Comparison of ENCODE assay signal across 8 mouse cellular contexts in the genomic region with DNA sequence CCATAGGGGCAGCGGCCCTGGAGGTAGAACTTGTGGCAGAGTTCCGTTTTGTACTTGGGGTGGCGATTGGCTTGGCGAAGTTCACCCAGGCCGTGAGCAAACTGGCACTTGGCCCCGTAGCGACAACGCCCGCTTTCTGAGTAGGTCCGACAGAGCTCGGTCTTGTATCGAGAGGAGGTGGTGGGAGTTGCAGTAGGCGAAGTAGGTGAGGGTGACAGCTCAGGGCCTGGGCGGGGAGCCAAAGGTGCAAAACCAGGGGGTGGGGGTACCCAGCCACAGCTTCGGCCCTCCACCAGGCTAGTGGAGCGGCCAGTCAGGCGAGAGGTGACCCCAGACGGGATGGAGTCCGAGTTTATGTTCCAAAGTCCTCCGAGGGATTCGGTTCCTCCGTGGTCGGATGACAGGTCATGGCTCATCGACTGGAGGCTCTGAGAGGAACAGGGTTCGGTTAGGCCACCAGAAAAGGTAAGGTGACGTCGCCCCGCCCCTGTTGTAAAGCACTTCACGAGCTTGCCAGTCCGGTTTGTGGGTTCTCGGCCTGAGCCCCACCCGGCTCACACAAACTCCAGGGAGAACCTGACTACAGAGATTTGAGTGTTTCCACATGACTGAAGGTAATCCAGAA. TPM values are rescaled to one million over a fixed set of nuclear protein-coding genes. Genes with fewer than 3 reads are reported as not detected.
DNase-seq lines count a peak whose midpoint lies in the region; ATAC-seq and TF ChIP-seq lines count a peak whose summit lies in the region.

No protein-coding gene starts in this region.

- H3K9ac ChIP-seq in kidney, embryonic 14.5 days (ENCODE audit: low read depth, low read length) = peak overlapping the region; percentile 83

- peak overlapping the region; percentile 77 for H3K4me2 ChIP-seq in kidney, embryonic 14.5 days (replicated peaks; ENCODE audit: low read depth, low read length)

- under 1% methylated on average over 32 of the region's 32 CpGs for WGBS in bone marrow, adult 2 months
- WGBS in heart, embryonic 10.5 days = 33% methylated on average over 32 of the region's 32 CpGs
- WGBS in kidney, embryonic 14.5 days = 13% methylated on average over 32 of the region's 32 CpGs

- H3ac ChIP-seq in C2C12 (ENCODE audit: control insufficient read depth, insufficient read length, low read depth) = peak overlapping the region; percentile 94

- TF ChIP-seq POLR2A in bone marrow, adult 2 months (IDR thresholded peaks at IDR 0.05; ENCODE audit: borderline replicate concordance, control insufficient read depth, low read depth, low read length) = peak; percentile 28; the same call in 1 of the 2 replicates

- no peak for ATAC-seq in kidney, embryonic 14.5 days (ENCODE audit: low FRiP score, low TSS enrichment)

- no peaks in the 10 kb centered on the region for H3K27me3 ChIP-seq in C2C12 (ENCODE audit: control insufficient read depth, insufficient read depth, insufficient read length)
- H3K27me3 ChIP-seq in heart, embryonic 10.5 days (ENCODE audit: insufficient read depth, poor library complexity, severe bottlenecking) = no peaks in the 10 kb centered on the region
- H3K27me3 ChIP-seq in kidney, embryonic 14.5 days (ENCODE audit: control insufficient read depth, insufficient read depth, low read length) = no peaks in the 10 kb centered on the region
- H3K27me3 ChIP-seq in splenic B cell, adult 2 months (ENCODE audit: control insufficient read depth, insufficient read depth, low read length, poor library complexity, severe bottlenecking) = no peaks in the 10 kb centered on the region

- no peaks in the 10 kb centered on the region for H3K9me3 ChIP-seq in heart, embryonic 10.5 days
- no peaks in the 10 kb centered on the region for H3K9me3 ChIP-seq in kidney, embryonic 14.5 days (ENCODE audit: control insufficient read depth, low read length)

- H3K79me2 ChIP-seq in C2C12 (ENCODE audit: control insufficient read depth, insufficient read depth) = peaks cover 28% of the 10 kb centered on the region

- TF ChIP-seq CTCF in C2C12 (IDR thresholded peaks at IDR 0.05; ENCODE audit: control insufficient read depth, insufficient read depth, insufficient read length) = no peak
- no peak for TF ChIP-seq CTCF in bone marrow, adult 2 months (IDR thresholded peaks at IDR 0.05; ENCODE audit: control insufficient read depth, insufficient read depth, low read length)

- peaks cover 1% of the 10 kb centered on the region; the same call in 1 of the 2 replicates for H3K4me1 ChIP-seq in bone marrow, adult 2 months (ENCODE audit: control insufficient read depth, insufficient read depth, low read length)
- H3K4me1 ChIP-seq in heart, embryonic 10.5 days = peaks cover 81% of the 10 kb centered on the region
- H3K4me1 ChIP-seq in kidney, embryonic 14.5 days (ENCODE audit: control insufficient read depth, insufficient read depth, low read length) = peaks cover 46% of the 10 kb centered on the region

- H3K4me3 ChIP-seq in C2C12 (ENCODE audit: insufficient read depth, poor library complexity, severe bottlenecking) = peak overlapping the region; percentile 57
- peak overlapping the region; percentile 89 for H3K4me3 ChIP-seq in bone marrow, adult 2 months (replicated peaks; ENCODE audit: control insufficient read depth, low read depth, low read length)
- H3K4me3 ChIP-seq in heart, embryonic 10.5 days = peak overlapping the region; percentile 80
- peak overlapping the region; percentile 79 for H3K4me3 ChIP-seq in kidney, embryonic 14.5 days (ENCODE audit: low read length)

- no peaks in the 10 kb centered on the region for H3K36me3 ChIP-seq in C2C12 (ENCODE audit: control insufficient read depth, insufficient read depth)
- peaks cover 9% of the 10 kb centered on the region for H3K36me3 ChIP-seq in heart, embryonic 10.5 days
- peaks cover 7% of the 10 kb centered on the region; the same call in 1 of the 2 replicates for H3K36me3 ChIP-seq in kidney, embryonic 14.5 days (ENCODE audit: control insufficient read depth, insufficient read depth, low read length)
- peaks cover 19% of the 10 kb centered on the region for H3K36me3 ChIP-seq in splenic B cell, adult 2 months (ENCODE audit: control insufficient read depth, insufficient read depth, low read length, poor library complexity, severe bottlenecking)

- peak overlapping the region; percentile 91 for H3K27ac ChIP-seq in bone marrow, adult 2 months (ENCODE audit: control insufficient read depth, insufficient read depth, low read depth, low read length, poor library complexity)
- peak overlapping the region; percentile 97 for H3K27ac ChIP-seq in heart, embryonic 10.5 days
- peak overlapping the region; percentile 96 for H3K27ac ChIP-seq in kidney, embryonic 14.5 days (ENCODE audit: low read depth, low read length)

- DNase-seq in heart, embryonic 10.5 days (ENCODE audit: low spot score) = no peak
- DNase-seq in lung, postnatal 14 days = peak; percentile 85
- DNase-seq in splenic B cell, adult 2 months (ENCODE audit: low read depth, low spot score) = peak; percentile 80
- DNase-seq in frontal cortex, postnatal 36 days (ENCODE audit: low spot score in 2 of 2) = no peak
- no peak for DNase-seq in right cerebral cortex, adult 18-20 months

- peaks cover 20% of the 10 kb centered on the region for H3K79me3 ChIP-seq in C2C12 (ENCODE audit: low read depth)

TF ChIP-seq in C2C12, 6 proteins besides CTCF, POLR2A, EP300 and RAD21:
- TF ChIP-seq MYOG (IDR thresholded peaks at IDR 0.05; ENCODE audit: control insufficient read depth, extremely low read depth, insufficient read length) (no peak), CEBPB (IDR thresholded peaks at IDR 0.05; ENCODE audit: low read depth) (no peak), USF1 (IDR thresholded peaks at IDR 0.05; ENCODE audit: low read depth) (no peak), MAX (IDR thresholded peaks at IDR 0.05) (no peak), MYOD1 (IDR thresholded peaks at IDR 0.05; ENCODE audit: control insufficient read depth, insufficient read length, low read depth) (no peak), FOSL1 (IDR thresholded peaks at IDR 0.05; ENCODE audit: insufficient read depth, low read length, poor library complexity, severe bottlenecking) (no peak)

RNA-seq across cellular contexts. Expression of a gene that starts 1.9 kb away (rescaled TPM):
- polyA plus RNA-seq in C2C12 (2012; fragmentation: generic; extraction: Trizol) = 11.2 TPM
- polyA plus RNA-seq in bone marrow, adult 2 months (2011; ENCODE audit: insufficient read depth, insufficient read length, low replicate concordance, missing spikeins) = 25.5 and 53.7 TPM in 2 replicates
- polyA plus RNA-seq in heart, embryonic 10.5 days (2016; fragmentation: Nextera tagmentation; extraction: Ambion mirVana) = 13.7 and 15.1 TPM in 2 replicates
- 8.3 and 10.7 TPM in 2 replicates for polyA plus RNA-seq in kidney, embryonic 14.5 days (2014; fragmentation: Nextera tagmentation; extraction: Ambion mirVana)

RNA-seq across cellular contexts. Expression of a gene that starts 5.8 kb away (rescaled TPM):
- polyA plus RNA-seq in C2C12 (2012; fragmentation: generic; extraction: Trizol) = 29.0 TPM
- 15.6 and 26.3 TPM in 2 replicates for polyA plus RNA-seq in bone marrow, adult 2 months (2011; ENCODE audit: insufficient read depth, insufficient read length, low replicate concordance, missing spikeins)
- polyA plus RNA-seq in heart, embryonic 10.5 days (2016; fragmentation: Nextera tagmentation; extraction: Ambion mirVana) = 68.3 and 75.1 TPM in 2 replicates
- polyA plus RNA-seq in kidney, embryonic 14.5 days (2014; fragmentation: Nextera tagmentation; extraction: Ambion mirVana) = 52.4 and 70.8 TPM in 2 replicates

RNA-seq across cellular contexts. Expression of a gene that starts 14.3 kb away (rescaled TPM):
- 55.6 TPM for polyA plus RNA-seq in C2C12 (2012; fragmentation: generic; extraction: Trizol)
- 12.0 and 24.2 TPM in 2 replicates for polyA plus RNA-seq in bone marrow, adult 2 months (2011; ENCODE audit: insufficient read depth, insufficient read length, low replicate concordance, missing spikeins)
- polyA plus RNA-seq in heart, embryonic 10.5 days (2016; fragmentation: Nextera tagmentation; extraction: Ambion mirVana) = 58.8 and 62.0 TPM in 2 replicates
- 54.5 and 68.8 TPM in 2 replicates for polyA plus RNA-seq in kidney, embryonic 14.5 days (2014; fragmentation: Nextera tagmentation; extraction: Ambion mirVana)

RNA-seq across cellular contexts. Expression of a gene that starts 14.6 kb away (rescaled TPM):
- polyA plus RNA-seq in C2C12 (2012; fragmentation: generic; extraction: Trizol) = 44.3 TPM
- polyA plus RNA-seq in bone marrow, adult 2 months (2011; ENCODE audit: insufficient read depth, insufficient read length, low replicate concordance, missing spikeins) = 136 and 209 TPM in 2 replicates
- 79.8 and 81.3 TPM in 2 replicates for polyA plus RNA-seq in heart, embryonic 10.5 days (2016; fragmentation: Nextera tagmentation; extraction: Ambion mirVana)
- 68.4 and 82.1 TPM in 2 replicates for polyA plus RNA-seq in kidney, embryonic 14.5 days (2014; fragmentation: Nextera tagmentation; extraction: Ambion mirVana)

RNA-seq across cellular contexts. Expression of a gene that starts 27.7 kb away (rescaled TPM):
- 6,019 TPM for polyA plus RNA-seq in C2C12 (2012; fragmentation: generic; extraction: Trizol)
- 838 and 1,358 TPM in 2 replicates for polyA plus RNA-seq in bone marrow, adult 2 months (2011; ENCODE audit: insufficient read depth, insufficient read length, low replicate concordance, missing spikeins)
- polyA plus RNA-seq in heart, embryonic 10.5 days (2016; fragmentation: Nextera tagmentation; extraction: Ambion mirVana) = 726 and 844 TPM in 2 replicates
- 1,287 and 1,567 TPM in 2 replicates for polyA plus RNA-seq in kidney, embryonic 14.5 days (2014; fragmentation: Nextera tagmentation; extraction: Ambion mirVana)

Comparison
In these comparisons a context has a peak if more than half of its experiments do, and no peak if none do; other contexts are left out.
1. DNase-seq: peak in lung, postnatal 14 days (single experiment) and splenic B cell, adult 2 months (single experiment); none in heart, embryonic 10.5 days (single experiment), frontal cortex, postnatal 36 days (0 of 2) and right cerebral cortex, adult 18-20 months (single experiment).
2. Peak in every context shown above with its lines, with median percentiles within 50 percentile points of each other: H3K4me3 ChIP-seq and H3K27ac ChIP-seq.